Mouse (Mus musculus) small intestine, adult 2 months (tissue): ENCODE results near the gene Osbpl2.

ENCODE experiments used
- CTCF ChIP-seq: fragments of 200-500 bp; IDR thresholded peaks from 2 replicates; pipeline ENCODE4 v1.5.1; 2012; ENCODE audit warnings: low read depth, mild to moderate bottlenecking, control low read depth, inconsistent platforms, low read length, moderate library complexity, mixed read lengths; ENCODE audit not compliant: insufficient replicate concordance, insufficient read length; ENCODE audit errors: extremely low read depth
- POLR2A ChIP-seq: fragments of 200-500 bp; IDR thresholded peaks from 2 replicates; pipeline ENCODE4 v1.6.1; 2012; ENCODE audit warnings: low read depth, mild to moderate bottlenecking, control low read depth, inconsistent platforms, low read length, moderate library complexity

DNA sequence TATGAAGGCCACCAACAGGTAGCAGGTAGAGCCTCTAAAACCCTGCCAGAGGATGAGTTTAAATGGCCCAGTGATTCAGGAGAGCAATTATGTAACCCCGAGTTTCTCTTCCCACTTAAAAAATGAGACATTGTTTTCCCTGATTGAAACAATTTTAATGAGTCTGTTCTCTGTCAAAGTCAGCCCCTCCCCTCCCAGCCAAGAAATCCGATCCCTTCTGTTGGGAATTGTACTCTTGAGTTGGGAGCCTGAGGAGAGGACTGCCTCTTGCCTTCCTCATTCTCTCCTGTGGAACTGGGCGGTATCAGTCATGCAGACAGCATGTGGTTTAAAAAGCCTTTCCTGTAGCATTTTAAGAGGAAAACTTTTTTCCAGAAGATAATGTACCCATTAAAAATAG lies 34.5 kb upstream of the Osbpl2 start:
- TF ChIP-seq CTCF = no peak
- TF ChIP-seq POLR2A = no peak
